Mouse (Mus musculus) thymus, postnatal 14 days (tissue): Measurements from ENCODE around the gene Nat9.
A peak's percentile ranks its signal among the peaks of the same experiment; 100 is the strongest.

ENCODE experiments used
- DNase-seq: peaks from one replicate; pipeline ENCODE4 v3.0.0; 2021

The Nat9 gene

GRCm38 (mm10) chr11:115150741-115151254, 36.9 kb downstream of the Nat9 start:
- no peak for DNase-seq

DNA sequence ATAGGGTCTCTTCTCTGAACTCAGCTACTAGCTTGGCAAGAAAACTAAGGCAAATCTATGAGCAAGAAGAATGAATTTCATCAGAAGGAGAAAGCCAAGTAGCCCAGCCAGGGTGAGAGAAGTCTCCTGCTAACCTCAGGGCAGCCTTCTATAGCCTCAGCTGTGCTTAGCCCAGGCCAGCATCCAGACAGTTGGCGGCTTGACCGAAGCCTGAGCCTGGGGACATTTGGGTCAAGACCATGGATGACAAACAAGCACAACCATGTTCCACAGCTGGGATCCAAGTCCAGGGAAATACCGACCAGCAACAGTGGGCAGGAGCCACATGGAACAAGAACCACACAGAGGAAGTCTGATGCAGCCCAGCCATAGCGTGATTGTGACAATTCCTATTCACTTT, 39.8 kb downstream of the Nat9 start:
- no peak for DNase-seq

DNA sequence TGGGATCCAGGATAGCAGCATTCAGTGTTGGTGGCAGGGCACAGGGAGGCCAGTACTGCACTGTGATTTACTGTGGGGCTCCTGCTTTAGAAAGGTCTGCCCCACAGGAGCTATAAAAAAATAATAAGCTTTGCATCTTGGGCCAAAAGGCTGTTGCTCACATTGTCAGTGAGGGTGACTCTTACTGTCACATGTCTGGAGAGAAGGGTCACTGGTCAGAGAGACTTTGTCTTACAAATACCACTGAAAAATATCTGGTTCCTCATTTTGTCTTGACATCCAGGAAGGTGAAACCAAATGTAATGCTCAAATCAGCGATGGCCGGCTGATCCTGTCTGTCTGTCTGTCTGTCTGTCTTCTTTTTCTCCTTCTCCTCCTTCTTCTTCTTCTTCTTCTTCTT, 45.7 kb downstream of the Nat9 start:
- no peak for DNase-seq

DNA sequence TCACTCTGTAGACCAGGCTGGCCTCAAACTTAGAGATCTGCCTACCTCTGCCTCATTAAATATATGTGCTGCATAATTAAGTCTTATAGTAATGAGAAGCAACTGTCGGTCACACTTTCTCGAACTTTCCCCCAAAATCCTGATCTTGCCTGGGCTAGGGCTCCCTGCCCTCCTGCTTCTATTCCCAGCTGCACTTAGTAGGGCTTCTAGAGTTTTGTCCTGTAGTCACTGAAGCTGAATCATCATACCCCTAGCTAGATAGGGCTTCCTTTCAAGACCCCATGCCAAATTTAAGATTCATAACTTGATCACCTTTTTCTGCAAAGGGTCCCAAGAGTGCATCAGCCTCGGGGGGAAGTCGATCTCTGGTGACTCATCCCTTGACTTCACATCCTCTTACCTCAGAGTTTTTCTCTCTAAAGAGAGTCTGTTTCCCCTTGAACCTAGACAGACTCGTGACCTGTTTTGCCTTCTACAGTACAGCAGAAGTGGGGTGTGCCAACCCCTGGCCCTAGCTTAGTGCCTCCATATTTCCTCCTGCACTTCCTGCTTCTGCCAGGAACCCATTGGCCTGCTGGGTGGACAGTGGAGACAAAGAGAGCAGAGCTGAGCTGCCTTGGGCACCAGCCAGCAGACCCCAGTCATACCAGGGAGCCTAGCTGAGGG, 48.9 kb downstream of the Nat9 start:
- DNase-seq, result peak; percentile 8

- peak; percentile 10 for DNase-seq
These were observed 53.9 kb downstream of the Nat9 start, which contains the start of gene Cd300lf for GRCm38 (mm10) chr11:115133800-115134199. TSS of gene Cd300lf (minus strand) at chr11:115133992.
